Mouse (Mus musculus): Measurements from ENCODE around the gene Pard6b.

Pard6b gene

GRCm38 (mm10) chr2:168127767-168128166 lies 47.0 kb downstream of the Pard6b start:
- no peak for DNase-seq (ENCODE audit: extremely low read depth, low read depth, low spot score)

- DNase-seq (ENCODE audit: extremely low read depth, low read depth, low spot score), result no peak
These were observed 47.5 kb downstream of the Pard6b start for GRCm38 (mm10) chr2:168128211-168128859.

- DNase-seq (ENCODE audit: extremely low read depth, low read depth, low spot score), result no peak
These were observed 49.2 kb downstream of the Pard6b start for GRCm38 (mm10) chr2:168130046-168130445.

- DNase-seq (ENCODE audit: extremely low read depth, low read depth, low spot score), result no peak
These were observed 56.4 kb downstream of the Pard6b start for GRCm38 (mm10) chr2:168137161-168137560.

- no peak for DNase-seq (ENCODE audit: extremely low read depth, low read depth, low spot score)
These were observed 63.0 kb downstream of the Pard6b start for GRCm38 (mm10) chr2:168143794-168144193.

- no peak for DNase-seq (ENCODE audit: extremely low read depth, low read depth, low spot score)
These were observed 64.6 kb downstream of the Pard6b start for GRCm38 (mm10) chr2:168145437-168145836.

GRCm38 (mm10) chr2:168147722-168148432 lies 67.1 kb downstream of the Pard6b start:
- no peak for DNase-seq (ENCODE audit: extremely low read depth, low read depth, low spot score)

- DNase-seq (ENCODE audit: extremely low read depth, low read depth, low spot score), result no peak
These were observed 68.4 kb downstream of the Pard6b start for GRCm38 (mm10) chr2:168149241-168149640.
